Mouse (Mus musculus) lung, embryonic 15.5 days (tissue): ENCODE data around the gene Mavs. TPM values are rescaled to one million over a fixed set of nuclear protein-coding genes. Genes with fewer than 3 reads are reported as not detected.
A peak's percentile ranks its signal among the peaks of the same experiment; 100 is the strongest.

ENCODE experiments used
- ATAC-seq: fragments of 200-750 bp; cut with Nextera tagmentation; 2 replicates; pipeline ENCODE4 v1.8.0; 2017; ENCODE audit warnings: moderate number of reproducible peaks, borderline replicate concordance; ENCODE audit not compliant: low FRiP score, low TSS enrichment; ENCODE audit errors: extremely low read depth
- H3K27ac ChIP-seq: fragments of 300-500 bp; sonication (generic); 2 replicates; pipeline ENCODE4 v1.5.1; 2015; ENCODE audit warnings: moderate library complexity, mild to moderate bottlenecking, inconsistent platforms
- H3K27me3 ChIP-seq: fragments of 300-500 bp; sonication (generic); 2 replicates; pipeline ENCODE4 v1.6.1; 2015; ENCODE audit warnings: inconsistent platforms
- H3K36me3 ChIP-seq: fragments of 300-500 bp; sonication (generic); 2 replicates; pipeline ENCODE4 v1.6.1; 2015; ENCODE audit warnings: inconsistent platforms
- H3K4me1 ChIP-seq: fragments of 300-500 bp; sonication (generic); 2 replicates; pipeline ENCODE4 v1.6.1; 2015; ENCODE audit warnings: inconsistent platforms
- H3K4me2 ChIP-seq: fragments of 300-500 bp; sonication (generic); 2 replicates; pipeline ENCODE4 v1.6.1; 2015; ENCODE audit warnings: inconsistent platforms, mild to moderate bottlenecking, moderate library complexity
- H3K4me3 ChIP-seq: fragments of 300-500 bp; sonication (generic); 2 replicates; pipeline ENCODE4 v1.5.1; 2015; ENCODE audit warnings: mild to moderate bottlenecking, inconsistent platforms
- H3K9ac ChIP-seq: fragments of 300-500 bp; sonication (generic); 2 replicates; pipeline ENCODE4 v1.6.1; 2015; ENCODE audit warnings: inconsistent platforms
- H3K9me3 ChIP-seq: fragments of 300-500 bp; sonication (generic); 2 replicates; pipeline ENCODE4 v1.6.1; 2016; ENCODE audit warnings: inconsistent platforms
- WGBS: fragments of 180-500 bp; shearing (Covaris S2); methylation state at CpG from one replicate; pipeline ENCODE4 v1.1.7; 2015; 5-methylcytosine and 5-hydroxymethylcytosine counted together
- polyA plus RNA-seq: library from polyadenylated mRNA; unstranded; fragments of >200 nt; fragmentation: Nextera tagmentation; extraction: Ambion mirVana; gene quantifications from 2 replicates; pipeline ENCODE4 v1.2.1, GENCODE M21; 2015

Mavs gene
- polyA plus RNA-seq, 1 experiment from 2014 or later, result 19.7 TPM

DNA sequence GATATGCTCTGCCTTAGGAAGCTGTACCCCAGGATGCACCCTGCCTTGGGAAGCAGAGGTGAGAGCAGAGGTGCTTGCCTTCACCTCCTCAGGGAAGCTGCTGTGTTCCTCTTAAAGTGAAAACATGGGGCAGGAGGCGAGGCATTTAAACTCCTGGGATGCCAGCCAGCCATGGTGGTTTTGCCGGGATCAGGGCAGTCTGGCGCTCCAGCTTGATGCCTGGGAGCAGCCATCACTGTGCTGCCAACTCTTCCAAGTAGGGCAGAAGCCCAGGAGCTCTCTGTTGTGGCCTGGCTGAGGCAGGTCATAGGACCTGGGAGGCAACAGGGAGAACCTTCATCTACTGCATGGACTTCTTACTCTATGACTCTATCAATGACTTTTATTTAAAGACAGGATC is 32.6 kb upstream of the Mavs start:
- ATAC-seq, result no peak
- 80% methylated on average over 3 of the region's 3 CpGs for WGBS

GRCm38 (mm10) chr2:131203816-131204409 is 29.9 kb upstream of the Mavs start:
- Histone ChIP-seq H3K4me1 (peaks cover 20% of the 10 kb centered on the region), H3K4me2 (no peak overlapping the region; the same call in 1 of the 2 replicates), H3K27ac (peak overlapping the region; percentile 83), H3K27me3 (no peaks in the 10 kb centered on the region), H3K9me3 (no peaks in the 10 kb centered on the region), H3K36me3 (peaks cover 4% of the 10 kb centered on the region; the same call in 1 of the 2 replicates), H3K4me3 (no peak overlapping the region), H3K9ac (no peak overlapping the region)
- ATAC-seq, result no peak
- 63% methylated on average over 6 of the region's 6 CpGs for WGBS

More for the DNA sequence above, 32.6 kb upstream of the Mavs start:
- Histone ChIP-seq H3K9me3 (no peaks in the 10 kb centered on the region), H3K27ac (no peak overlapping the region), H3K4me2 (no peak overlapping the region), H3K4me1 (peaks cover 20% of the 10 kb centered on the region), H3K4me3 (no peak overlapping the region), H3K27me3 (no peaks in the 10 kb centered on the region), H3K36me3 (peaks cover 25% of the 10 kb centered on the region), H3K9ac (no peak overlapping the region)

DNA sequence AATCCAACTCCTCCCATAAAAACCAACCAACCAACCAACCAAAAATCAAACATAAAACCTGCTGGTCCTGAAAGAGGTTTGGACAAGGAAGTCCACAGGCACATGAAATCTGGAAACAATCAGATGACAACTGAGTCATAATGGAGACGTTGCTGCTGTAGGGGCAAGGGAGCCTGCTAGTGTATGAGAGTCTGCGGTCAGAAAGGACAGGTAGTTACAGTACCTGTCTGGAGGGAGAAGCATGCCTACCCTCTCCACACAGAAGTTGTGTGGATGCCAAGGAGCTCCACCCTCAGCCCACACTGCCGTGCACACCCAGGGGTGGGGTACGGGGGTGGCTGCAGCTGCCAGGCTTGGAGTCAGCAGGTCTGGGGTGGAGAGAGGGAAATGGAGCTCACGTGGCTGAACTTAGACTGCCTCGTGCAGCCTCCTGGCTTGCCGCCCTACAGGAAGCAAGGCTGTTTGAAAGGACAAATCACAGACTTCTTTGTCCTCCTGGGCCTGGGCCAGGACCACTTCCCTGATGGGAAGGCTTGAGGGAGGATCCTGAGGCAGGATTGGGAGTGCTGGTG is 29.4 kb upstream of the Mavs start:
- peaks cover 24% of the 10 kb centered on the region for H3K4me1 ChIP-seq
- peak; percentile 85 for ATAC-seq
- 0 out of 2 replicates have a peak overlapping the region, but pooled peaks have one; percentile 5 for H3K9ac ChIP-seq
- peak overlapping the region; percentile 83 for H3K27ac ChIP-seq
- WGBS, result 16% methylated on average over 7 of the region's 7 CpGs
- H3K27me3 ChIP-seq, result no peaks in the 10 kb centered on the region
- H3K36me3 ChIP-seq, result no peaks in the 10 kb centered on the region
- H3K4me3 ChIP-seq, result no peak overlapping the region; the same call in 1 of the 2 replicates
- H3K9me3 ChIP-seq, result no peaks in the 10 kb centered on the region
- H3K4me2 ChIP-seq, result peak overlapping the region; percentile 23

DNA sequence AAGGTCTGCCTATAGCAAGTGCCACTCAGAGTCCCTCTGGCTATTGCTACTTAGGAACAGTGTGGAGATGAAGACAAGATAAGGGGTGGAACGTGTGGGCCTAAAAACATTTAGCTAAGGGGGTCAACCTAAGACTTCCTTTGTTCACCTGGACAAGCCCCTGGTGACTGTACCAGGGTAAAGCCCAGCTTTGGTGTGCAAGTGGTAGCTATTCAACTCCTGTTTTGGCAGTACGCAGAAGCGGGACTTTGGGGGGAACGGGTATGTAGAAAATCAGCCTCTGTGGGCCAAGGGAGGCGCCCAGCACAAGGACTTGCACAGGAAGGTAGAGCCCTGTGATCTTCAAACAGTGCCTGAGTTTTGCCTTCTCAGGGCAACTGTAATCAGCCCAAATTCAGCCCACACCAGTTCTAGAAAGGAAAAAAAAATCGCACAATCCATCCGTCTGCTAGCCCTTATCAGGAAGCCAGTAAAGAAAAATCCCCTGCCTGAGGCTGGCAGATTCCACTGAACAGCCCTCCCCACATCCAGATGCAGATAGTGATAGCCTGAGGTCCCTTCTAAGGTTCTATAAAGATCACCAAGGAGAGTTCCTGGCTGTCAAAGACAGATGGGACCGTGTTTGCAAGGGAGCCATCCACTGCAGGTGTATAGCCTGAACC is 28.2 kb upstream of the Mavs start:
- ATAC-seq, result no peak
- no peak overlapping the region for H3K27ac ChIP-seq
- peaks cover 28% of the 10 kb centered on the region for H3K4me1 ChIP-seq
- no peak overlapping the region for H3K9ac ChIP-seq
- no peaks in the 10 kb centered on the region for H3K9me3 ChIP-seq
- 69% methylated on average over 8 of the region's 8 CpGs for WGBS
- H3K4me3 ChIP-seq, result no peak overlapping the region
- H3K27me3 ChIP-seq, result no peaks in the 10 kb centered on the region
- no peak overlapping the region for H3K4me2 ChIP-seq
- H3K36me3 ChIP-seq, result no peaks in the 10 kb centered on the region

- no peaks in the 10 kb centered on the region for H3K9me3 ChIP-seq
- H3K27me3 ChIP-seq, result no peaks in the 10 kb centered on the region
- no peak within 1 kb of the TSS for H3K27ac ChIP-seq
- H3K9ac ChIP-seq, result no peak within 1 kb of the TSS
- no peak within 1 kb of the TSS for H3K4me3 ChIP-seq
- no peaks in the 10 kb centered on the region for H3K36me3 ChIP-seq
- H3K4me2 ChIP-seq, result no peak within 1 kb of the TSS
- H3K4me1 ChIP-seq, result peaks cover 35% of the 10 kb centered on the region
- ATAC-seq, result no peak
- 66% methylated on average over 4 of the region's 4 CpGs for WGBS
These were observed 27.1 kb upstream of the Mavs start, which contains the start of gene Ap5s1 for GRCm38 (mm10) chr2:131206778-131207177. TSS of gene Ap5s1 (plus strand) at chr2:131207078.

DNA sequence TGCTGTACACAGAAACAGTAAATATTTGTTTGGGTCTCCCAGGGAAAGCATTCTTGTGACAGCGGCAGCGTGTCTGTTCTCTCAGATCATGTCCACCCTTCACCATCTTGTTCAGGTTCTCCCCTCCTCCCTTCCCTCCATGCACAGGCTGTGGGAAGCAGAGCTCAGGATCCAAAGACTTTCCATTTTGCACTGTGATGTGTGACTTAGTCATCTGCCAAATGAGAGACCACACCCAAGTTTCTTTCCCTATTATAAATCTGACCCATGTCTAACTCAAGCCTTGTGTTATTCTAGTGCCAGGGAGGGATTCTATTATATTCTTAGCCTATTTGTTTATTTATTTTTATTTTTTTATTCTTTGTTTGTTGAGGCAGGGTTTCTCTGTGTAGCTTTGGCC is 25.5 kb upstream of the Mavs start:
- ATAC-seq, result no peak
- H3K27ac ChIP-seq, result no peak overlapping the region
- no peak overlapping the region for H3K4me2 ChIP-seq
- no peak overlapping the region for H3K4me3 ChIP-seq
- no peaks in the 10 kb centered on the region for H3K9me3 ChIP-seq
- no peak overlapping the region for H3K9ac ChIP-seq
- no peaks in the 10 kb centered on the region for H3K27me3 ChIP-seq
- WGBS, result 70% methylated on average over 2 of the region's 2 CpGs
- H3K4me1 ChIP-seq, result peaks cover 38% of the 10 kb centered on the region
- no peaks in the 10 kb centered on the region for H3K36me3 ChIP-seq

DNA sequence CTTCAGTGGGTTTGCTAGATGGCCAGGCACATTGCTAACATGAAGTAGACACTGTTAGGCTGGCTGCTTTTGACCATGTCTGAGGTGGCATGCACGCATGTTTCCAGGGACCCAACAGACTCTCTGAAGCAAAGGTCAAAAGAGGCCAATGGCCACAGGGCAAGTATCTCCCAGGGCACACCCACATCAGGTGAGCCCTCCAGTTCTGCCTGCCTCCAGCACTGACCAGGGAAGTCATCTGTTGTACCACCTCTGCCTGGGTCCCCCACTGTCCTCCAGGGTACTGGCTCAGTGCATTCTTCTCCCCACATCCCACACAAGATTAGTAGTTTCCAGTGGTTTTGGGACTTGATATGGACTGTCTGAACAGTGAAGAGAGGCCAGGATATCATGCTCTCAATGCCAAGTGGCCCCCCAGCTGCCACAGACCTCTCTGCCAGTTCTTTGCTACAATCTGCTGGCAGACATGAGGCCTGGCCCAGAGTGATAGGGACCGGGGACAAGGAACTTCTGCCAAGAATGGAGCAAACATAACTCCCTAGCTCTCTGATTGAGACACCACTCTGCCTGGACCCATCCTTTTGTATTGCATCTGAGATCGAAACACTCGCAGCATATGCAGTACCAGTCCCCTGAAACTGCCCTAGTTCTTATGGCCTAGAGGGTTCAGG is 24.6 kb upstream of the Mavs start:
- H3K4me1 ChIP-seq, result peaks cover 33% of the 10 kb centered on the region
- ATAC-seq, result peak; percentile 2; the same call in 1 of the 2 replicates
- H3K27ac ChIP-seq, result peak overlapping the region; percentile 91
- peak overlapping the region; percentile 64 for H3K9ac ChIP-seq
- 71% methylated on average over 4 of the region's 4 CpGs for WGBS
- H3K27me3 ChIP-seq, result no peaks in the 10 kb centered on the region
- H3K4me2 ChIP-seq, result peak overlapping the region; percentile 65
- no peaks in the 10 kb centered on the region for H3K36me3 ChIP-seq
- 0 out of 2 replicates have a peak overlapping the region, but pooled peaks have one; percentile 63 for H3K4me3 ChIP-seq
- no peaks in the 10 kb centered on the region for H3K9me3 ChIP-seq

- Histone ChIP-seq H3K4me1 (peaks cover 24% of the 10 kb centered on the region), H3K4me2 (peak overlapping the region; percentile 65), H3K36me3 (no peaks in the 10 kb centered on the region), H3K9ac (peak overlapping the region; percentile 64), H3K27me3 (no peaks in the 10 kb centered on the region), H3K27ac (peak overlapping the region; percentile 91), H3K9me3 (no peaks in the 10 kb centered on the region), H3K4me3 (peak overlapping the region; percentile 63)
- peak; percentile 97 for ATAC-seq
- WGBS, result under 1% methylated on average over 50 of the region's 50 CpGs
These were observed 23.7 kb upstream of the Mavs start for GRCm38 (mm10) chr2:131209969-131210792.

GRCm38 (mm10) chr2:131211026-131211615 is 22.7 kb upstream of the Mavs start:
- 56% methylated on average over 9 of the region's 9 CpGs for WGBS
- peak overlapping the region; percentile 65 for H3K4me2 ChIP-seq
- H3K27me3 ChIP-seq, result no peaks in the 10 kb centered on the region
- H3K4me3 ChIP-seq, result peak overlapping the region; percentile 63
- H3K4me1 ChIP-seq, result peaks cover 18% of the 10 kb centered on the region
- H3K27ac ChIP-seq, result peak overlapping the region; percentile 91; the same call in 1 of the 2 replicates
- H3K36me3 ChIP-seq, result no peaks in the 10 kb centered on the region
- ATAC-seq, result no peak
- no peaks in the 10 kb centered on the region for H3K9me3 ChIP-seq
- peak overlapping the region; percentile 64 for H3K9ac ChIP-seq

GRCm38 (mm10) chr2:131213773-131214172 is 20.1 kb upstream of the Mavs start:
- no peak overlapping the region for H3K27ac ChIP-seq
- no peak for ATAC-seq
- WGBS, result 77% methylated on average over 7 of the region's 7 CpGs

More at GRCm38 (mm10) chr2:131213773-131214172, 20.1 kb upstream of the Mavs start:
- no peaks in the 10 kb centered on the region for H3K36me3 ChIP-seq
- peaks cover 18% of the 10 kb centered on the region for H3K4me1 ChIP-seq
- no peak overlapping the region for H3K9ac ChIP-seq
- H3K9me3 ChIP-seq, result no peaks in the 10 kb centered on the region
- no peak overlapping the region for H3K4me3 ChIP-seq
- H3K4me2 ChIP-seq, result no peak overlapping the region
- no peaks in the 10 kb centered on the region for H3K27me3 ChIP-seq
